28 mouse cellular contexts compared by ENCODE assay signal in genomic region chrX:169673056-169673455, GRCm38 (mm10).
"Had no signal": no experiment of that assay in that cellular context is flagged by ENCODE, and none has a peak within 500 bp of the region (broad histone marks: within the 10 kb centered on the region; RNA-seq: fewer than 3 reads in every experiment).

No protein-coding gene starts in this region.

- DNase-seq: left cerebral cortex, postnatal 4 days; liver; liver, embryonic 13.5 days; liver, postnatal 0 days; lung, adult 18-20 months; lung, adult 2 months; lung, embryonic 14.5 days; lung, postnatal 10 days; lung, postnatal 14 days; lung, postnatal 36 days; lung, postnatal 4 days; midbrain, embryonic 14.5 days had no signal

- H3K4me3 ChIP-seq: limb, embryonic 10.5 days; limb, embryonic 12.5 days; limb, embryonic 13.5 days; limb, embryonic 15.5 days; liver, embryonic 12.5 days; liver, embryonic 13.5 days; liver, embryonic 15.5 days; lung, embryonic 15.5 days; megakaryocyte, embryonic 14.5 days; midbrain, embryonic 10.5 days; midbrain, embryonic 12.5 days; midbrain, embryonic 13.5 days; midbrain, embryonic 15.5 days; myocyte; neural tube, embryonic 12.5 days had no signal

- H3K27ac ChIP-seq: limb, embryonic 10.5 days; limb, embryonic 12.5 days; limb, embryonic 13.5 days; limb, embryonic 15.5 days; liver, embryonic 12.5 days; liver, embryonic 13.5 days; liver, embryonic 14.5 days; liver, embryonic 15.5 days; lung, embryonic 15.5 days; macrophage; midbrain, embryonic 10.5 days; midbrain, embryonic 12.5 days; midbrain, embryonic 13.5 days; midbrain, embryonic 15.5 days; neural tube, embryonic 12.5 days had no signal

- H3K4me1 ChIP-seq: limb, embryonic 10.5 days; limb, embryonic 12.5 days; limb, embryonic 13.5 days; limb, embryonic 15.5 days; liver, embryonic 12.5 days; liver, embryonic 13.5 days; liver, embryonic 15.5 days; megakaryocyte, embryonic 14.5 days; midbrain, embryonic 10.5 days; midbrain, embryonic 12.5 days; midbrain, embryonic 13.5 days; midbrain, embryonic 15.5 days; neural tube, embryonic 12.5 days had no signal
